Mouse (Mus musculus) spleen, adult 2 months (tissue): Measurements from ENCODE around the gene Pdk1. TPM values are rescaled to one million over a fixed set of nuclear protein-coding genes. Genes with fewer than 3 reads are reported as not detected.

ENCODE experiments used
- DNase-seq, 2 experiments: peaks; one replicate each; pipeline versions ENCODE4 v3.0.0 to v3.0.0-alpha.2; 2012 to 2021; ENCODE audit warnings: low spot score in 2 of 2, low read depth in 1 of 2
- H3K27ac ChIP-seq: fragments of 200-500 bp; 2 replicates; pipeline ENCODE4 v1.5.1; 2012; ENCODE audit warnings: low read length, inconsistent platforms; ENCODE audit not compliant: insufficient read depth
- H3K27me3 ChIP-seq: fragments of 200-500 bp; 2 replicates; pipeline ENCODE4 v1.6.1; 2012; ENCODE audit warnings: mild to moderate bottlenecking, moderate library complexity, low read length, inconsistent platforms; ENCODE audit not compliant: control insufficient read depth, insufficient read depth
- H3K36me3 ChIP-seq: fragments of 200-500 bp; 2 replicates; pipeline ENCODE4 v1.6.1; 2012; ENCODE audit warnings: mild to moderate bottlenecking, low read length, inconsistent platforms; ENCODE audit not compliant: control insufficient read depth, insufficient read depth
- H3K4me1 ChIP-seq: fragments of 200-500 bp; 2 replicates; pipeline ENCODE4 v1.6.1; 2011; ENCODE audit warnings: inconsistent platforms; ENCODE audit not compliant: control insufficient read depth, insufficient read depth, insufficient read length
- H3K4me3 ChIP-seq: fragments of 200-500 bp; 2 replicates; pipeline ENCODE4 v1.5.1; 2011; ENCODE audit warnings: mild to moderate bottlenecking, inconsistent platforms; ENCODE audit not compliant: insufficient read depth, insufficient read length; ENCODE audit errors: extremely low read depth
- CTCF ChIP-seq: fragments of 200-500 bp; IDR thresholded peaks from 2 replicates; pipeline ENCODE4 v1.5.1; 2011; ENCODE audit warnings: mild to moderate bottlenecking, inconsistent platforms; ENCODE audit not compliant: insufficient read depth, insufficient read length, insufficient replicate concordance; ENCODE audit errors: extremely low read depth
- POLR2A ChIP-seq: fragments of 200-500 bp; IDR thresholded peaks from 2 replicates; pipeline ENCODE4 v1.6.1; 2011; ENCODE audit warnings: low read depth, low read length, inconsistent platforms
- WGBS: fragments of 180-500 bp; shearing (Covaris S2); methylation state at CpG from one replicate; pipeline ENCODE4 v1.1.7; 2018; 5-methylcytosine and 5-hydroxymethylcytosine counted together
- polyA plus RNA-seq: library from polyadenylated mRNA; depleted of rRNA; stranded (reverse); fragments of >200 nt; gene quantifications from 2 replicates; pipeline ENCODE4 v1.2.3, GENCODE M21; 2012

The Pdk1 gene
- polyA plus RNA-seq, 1 experiment: 14.1 TPM

DNA sequence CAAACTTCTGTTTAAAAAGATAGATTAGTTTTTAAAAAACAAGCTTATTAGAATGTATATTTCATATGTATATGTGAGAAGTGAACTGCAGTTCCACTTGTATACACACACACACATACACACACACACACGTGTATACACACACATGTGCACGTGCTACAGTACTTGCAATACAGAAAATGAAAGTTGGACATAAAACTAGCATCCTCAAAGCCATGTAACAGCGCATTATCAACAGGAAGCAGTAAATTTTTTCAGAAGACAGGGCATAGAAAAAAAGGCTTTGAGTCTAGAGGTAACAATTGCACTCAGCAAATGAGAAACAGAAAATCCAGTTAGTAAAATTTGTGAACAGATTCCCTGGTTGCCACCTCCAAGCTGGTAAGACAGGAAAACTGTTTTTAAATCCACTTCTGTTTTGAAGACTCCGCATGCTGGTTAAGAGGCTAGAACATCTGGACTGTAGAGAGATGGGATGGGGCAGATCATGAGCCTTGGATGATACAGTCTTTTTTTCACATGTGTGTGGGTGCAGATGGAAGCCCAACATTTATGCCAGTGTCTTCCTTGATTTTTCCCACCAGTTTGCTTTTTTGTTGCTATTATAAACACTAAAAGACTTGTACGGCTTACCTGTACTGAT, 9.4 kb upstream of the Pdk1 start:
- Histone ChIP-seq H3K27ac (peak overlapping the region; percentile 39; the same call in 1 of the 2 replicates), H3K4me3 (no peak overlapping the region), H3K36me3 (no peaks in the 10 kb centered on the region), H3K27me3 (no peaks in the 10 kb centered on the region), H3K4me1 (peaks cover 18% of the 10 kb centered on the region)
- no peak for DNase-seq
- 40% methylated on average over 5 of the region's 5 CpGs for WGBS
- TF ChIP-seq CTCF (no peak), POLR2A (no peak)

DNA sequence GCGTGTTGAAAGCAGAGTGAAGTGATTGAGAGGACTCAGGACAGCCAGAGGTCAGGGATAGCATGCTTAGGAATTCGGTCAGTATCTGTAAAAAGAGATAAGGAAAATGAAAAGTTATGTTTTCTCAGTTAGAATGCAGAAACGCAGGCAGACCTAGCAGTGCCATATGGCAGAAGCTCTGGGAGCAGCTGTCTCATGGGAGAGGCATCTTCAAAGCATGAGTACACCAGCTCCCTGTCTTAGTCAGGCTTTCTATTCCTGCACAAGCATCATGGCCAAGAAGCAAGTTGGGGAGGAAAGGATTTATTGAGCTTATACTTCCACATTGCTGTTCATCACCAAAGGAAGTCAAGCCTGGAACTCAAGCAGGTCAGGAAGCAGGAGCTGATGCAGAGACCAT, 8.0 kb upstream of the Pdk1 start:
- Histone ChIP-seq H3K4me1 (peaks cover 18% of the 10 kb centered on the region), H3K27me3 (no peaks in the 10 kb centered on the region), H3K27ac (no peak overlapping the region), H3K4me3 (no peak overlapping the region), H3K36me3 (no peaks in the 10 kb centered on the region)
- DNase-seq: no peak
- no peak for TF ChIP-seq POLR2A
- TF ChIP-seq CTCF: no peak
- WGBS: 63% methylated on average over 3 of the region's 3 CpGs

DNA sequence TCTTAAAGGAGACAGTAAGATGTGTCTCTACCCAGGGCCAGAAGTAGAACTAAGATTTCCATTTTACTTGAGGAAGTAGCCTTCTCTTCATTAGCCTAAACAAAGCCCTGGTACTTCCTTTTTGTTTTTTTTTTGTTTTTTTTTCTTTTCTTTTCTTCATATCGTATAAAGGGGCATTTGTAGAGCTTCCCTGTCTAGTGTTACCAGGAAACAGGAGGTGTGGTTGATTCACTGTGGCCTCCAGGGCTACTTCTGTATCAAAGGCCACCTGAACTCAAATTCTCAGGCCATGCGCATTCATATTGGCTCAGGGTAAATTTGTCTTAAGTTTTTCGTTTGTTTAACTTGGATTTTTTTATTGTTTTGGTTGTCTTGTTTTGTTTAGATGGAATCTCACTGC, 7.1 kb upstream of the Pdk1 start:
- Histone ChIP-seq H3K27me3 (no peaks in the 10 kb centered on the region), H3K36me3 (no peaks in the 10 kb centered on the region), H3K27ac (peak overlapping the region; percentile 97), H3K4me3 (no peak overlapping the region), H3K4me1 (peaks cover 18% of the 10 kb centered on the region)
- 43% methylated on average over 3 of the region's 3 CpGs for WGBS
- DNase-seq: no peak
- no peak for TF ChIP-seq CTCF
- no peak for TF ChIP-seq POLR2A

DNA sequence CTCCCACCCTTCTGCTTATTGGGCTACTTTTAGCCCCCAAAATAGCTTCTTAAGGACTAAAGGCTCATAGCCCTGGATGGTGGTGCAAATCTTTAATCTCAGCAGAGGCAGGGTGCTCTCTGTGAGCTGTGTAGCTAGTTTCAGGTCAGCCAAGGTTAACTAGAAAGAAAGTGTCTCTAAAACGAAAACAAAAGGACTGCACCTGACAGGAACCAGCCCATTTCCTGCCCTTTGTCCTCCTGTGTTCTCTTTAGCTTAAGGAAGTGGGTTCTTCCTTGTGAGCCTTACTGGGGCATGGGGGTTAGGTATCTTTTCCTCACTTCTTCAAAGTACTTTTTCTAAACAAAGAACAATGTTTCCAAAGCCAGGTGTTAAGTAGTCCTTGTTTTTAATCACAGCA, 6.5 kb upstream of the Pdk1 start:
- peak; percentile 30 to 74 for DNase-seq
- Histone ChIP-seq H3K4me1 (peaks cover 18% of the 10 kb centered on the region), H3K27me3 (no peaks in the 10 kb centered on the region), H3K4me3 (peak overlapping the region; percentile 6; the same call in 1 of the 2 replicates), H3K27ac (peak overlapping the region; percentile 97), H3K36me3 (no peaks in the 10 kb centered on the region)
- TF ChIP-seq POLR2A (no peak), CTCF (no peak)
- 3% methylated on average over 1 of the region's 1 CpGs for WGBS

DNA sequence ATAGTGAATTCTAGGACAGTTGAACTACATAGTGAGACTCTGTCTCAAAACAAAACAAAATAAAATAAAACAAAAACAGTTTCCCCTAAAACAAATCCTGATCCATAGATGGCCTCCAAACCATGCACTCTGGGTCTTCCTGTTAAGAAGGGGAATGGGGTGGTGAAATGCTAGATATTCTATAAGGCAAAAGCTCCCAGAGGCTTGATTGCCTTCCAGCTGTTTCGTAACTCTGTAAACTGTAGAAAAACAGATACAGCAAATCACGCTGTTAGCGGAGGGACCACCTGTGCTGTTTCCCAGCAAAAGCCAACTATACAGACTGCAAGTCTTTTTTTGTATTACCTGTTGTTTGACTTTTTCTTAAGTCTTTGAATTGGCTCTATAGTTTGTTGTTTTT, 6.0 kb upstream of the Pdk1 start:
- H3K4me3 ChIP-seq: no peak overlapping the region
- peak overlapping the region; percentile 97; the same call in 1 of the 2 replicates for H3K27ac ChIP-seq
- H3K4me1 ChIP-seq: peaks cover 18% of the 10 kb centered on the region
- TF ChIP-seq CTCF: no peak
- TF ChIP-seq POLR2A: no peak
- H3K36me3 ChIP-seq: no peaks in the 10 kb centered on the region
- DNase-seq: no peak
- no peaks in the 10 kb centered on the region for H3K27me3 ChIP-seq
- 47% methylated on average over 3 of the region's 3 CpGs for WGBS

DNA sequence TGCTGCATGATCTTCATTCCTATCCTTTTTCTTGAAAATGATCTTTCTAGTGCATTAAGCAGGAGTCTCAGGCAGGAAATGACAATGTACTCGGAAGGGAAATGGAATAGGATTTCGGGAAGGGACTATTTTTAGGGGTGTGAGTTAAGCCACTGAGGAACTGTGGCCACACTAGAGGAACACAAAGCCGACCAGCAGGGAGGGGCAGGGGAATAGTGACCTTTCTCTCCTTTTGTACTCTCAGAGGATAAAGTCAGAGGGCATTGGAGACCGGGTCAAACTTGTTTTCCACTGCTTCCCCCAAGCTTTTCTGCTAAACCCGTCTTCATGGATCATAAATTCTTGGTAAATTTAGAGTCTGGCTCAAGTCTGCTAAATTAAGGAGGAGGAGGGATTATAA, 5.5 kb upstream of the Pdk1 start:
- Histone ChIP-seq H3K4me3 (no peak overlapping the region), H3K27ac (peak overlapping the region; percentile 67; the same call in 1 of the 2 replicates), H3K36me3 (no peaks in the 10 kb centered on the region), H3K4me1 (peaks cover 18% of the 10 kb centered on the region), H3K27me3 (no peaks in the 10 kb centered on the region)
- TF ChIP-seq CTCF (no peak), POLR2A (no peak)
- WGBS: 28% methylated on average over 5 of the region's 5 CpGs
- DNase-seq: no peak

DNA sequence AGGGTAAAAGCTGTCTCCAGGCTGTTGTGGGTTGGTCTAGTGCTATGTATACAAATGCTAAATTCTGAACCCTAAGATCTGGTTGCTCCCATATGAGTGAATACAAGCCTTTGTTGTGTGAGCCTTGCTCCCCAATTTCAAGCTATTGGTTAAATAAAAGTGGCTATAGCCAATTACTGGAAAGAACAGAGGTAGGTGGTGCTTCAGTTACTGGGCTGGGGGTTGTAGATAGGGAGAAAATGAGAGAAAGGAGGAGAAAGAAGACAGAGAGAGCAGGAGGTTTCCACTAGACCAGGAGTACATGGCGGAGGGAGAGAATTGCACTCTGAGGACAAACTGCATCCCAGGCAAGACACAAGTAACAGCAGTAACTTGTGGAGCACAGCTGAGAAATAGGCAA, 4.8 kb upstream of the Pdk1 start:
- Histone ChIP-seq H3K4me3 (no peak overlapping the region), H3K4me1 (peaks cover 18% of the 10 kb centered on the region), H3K27me3 (no peaks in the 10 kb centered on the region), H3K36me3 (no peaks in the 10 kb centered on the region), H3K27ac (no peak overlapping the region)
- 100% methylated on average over 1 of the region's 1 CpGs for WGBS
- no peak for DNase-seq
- TF ChIP-seq POLR2A: no peak
